ENCODE assay signal across 8 mouse cellular contexts in genomic region chr6:108829386-108830370, GRCm38 (mm10). TPM values are rescaled to one million over a fixed set of nuclear protein-coding genes. Genes with fewer than 3 reads are reported as not detected.
DNase-seq lines count a peak whose midpoint lies in the region; ATAC-seq and TF ChIP-seq lines count a peak whose summit lies in the region.

No protein-coding gene starts in this region.

- no peaks in the 10 kb centered on the region for H3K36me3 ChIP-seq in intestine, embryonic 16.5 days (ENCODE audit: control insufficient read depth, insufficient read depth, low read length)
- no peaks in the 10 kb centered on the region for H3K36me3 ChIP-seq in neural tube, embryonic 14.5 days (ENCODE audit: control insufficient read depth, insufficient read depth, low read length)

- H3K9ac ChIP-seq in intestine, embryonic 16.5 days (ENCODE audit: low read depth, low read length), result peak overlapping the region; percentile 95
- H3K9ac ChIP-seq in neural tube, embryonic 14.5 days (replicated peaks; ENCODE audit: low read depth, low read length), result peak overlapping the region; percentile 84

- DNase-seq in layer of hippocampus, adult 9-11 months, result peak; percentile 50
- DNase-seq in layer of hippocampus, postnatal 14 days (ENCODE audit: low spot score in 2 of 2), result no peak
- DNase-seq in c-Kit-negative CD71-positive TER-119-positive erythroid progenitor cells, embryonic 14.5 days (ENCODE audit: low read depth, low spot score), result peak; percentile 30
- peak; percentile 23 for DNase-seq in gastrocnemius, postnatal 25 days
- DNase-seq in lung, adult 2 months, result peak; percentile 51
- no peak for DNase-seq in left cerebral cortex, adult 9 months (ENCODE audit: low spot score in 2 of 2)

- H3K9me3 ChIP-seq in intestine, embryonic 16.5 days (ENCODE audit: control insufficient read depth, low read length), result no peaks in the 10 kb centered on the region
- no peaks in the 10 kb centered on the region for H3K9me3 ChIP-seq in neural tube, embryonic 14.5 days (ENCODE audit: control insufficient read depth, low read length)

- peak overlapping the region; percentile 81 for H3K4me2 ChIP-seq in intestine, embryonic 16.5 days (ENCODE audit: low read depth, low read length)
- peak overlapping the region; percentile 60 for H3K4me2 ChIP-seq in neural tube, embryonic 14.5 days (ENCODE audit: low read depth, low read length)

- peak overlapping the region; percentile 98 for H3K4me3 ChIP-seq in intestine, embryonic 16.5 days (ENCODE audit: low read length)
- H3K4me3 ChIP-seq in lung, adult 2 months (replicated peaks; ENCODE audit: extremely low read depth, low read depth, low read length), result peak overlapping the region; percentile 87
- peak overlapping the region; percentile 85 for H3K4me3 ChIP-seq in neural tube, embryonic 14.5 days (ENCODE audit: low read depth, low read length)

- 11% methylated on average over 22 of the region's 22 CpGs for WGBS in intestine, embryonic 16.5 days
- WGBS in lung, adult 2 months, result 7% methylated on average over 22 of the region's 22 CpGs
- WGBS in neural tube, embryonic 14.5 days, result 22% methylated on average over 22 of the region's 22 CpGs

- H3K4me1 ChIP-seq in intestine, embryonic 16.5 days (ENCODE audit: control insufficient read depth, insufficient read depth, low read length), result peaks cover 23% of the 10 kb centered on the region
- H3K4me1 ChIP-seq in lung, adult 2 months (ENCODE audit: control insufficient read depth, insufficient read depth, low read length), result peaks cover 18% of the 10 kb centered on the region
- H3K4me1 ChIP-seq in neural tube, embryonic 14.5 days (ENCODE audit: control insufficient read depth, insufficient read depth, low read length), result peaks cover 5% of the 10 kb centered on the region; the same call in 1 of the 2 replicates

- peak; percentile 18; the same call in 1 of the 2 replicates for TF ChIP-seq POLR2A in lung, adult 2 months (IDR thresholded peaks at IDR 0.05; ENCODE audit: borderline replicate concordance, extremely low read depth, low read depth, low read length)

- ATAC-seq in intestine, embryonic 16.5 days, result no peak
- no peak for ATAC-seq in neural tube, embryonic 14.5 days (ENCODE audit: low read depth)

- H3K27ac ChIP-seq in intestine, embryonic 16.5 days (ENCODE audit: low read length), result peak overlapping the region; percentile 87
- H3K27ac ChIP-seq in neural tube, embryonic 14.5 days (ENCODE audit: low read depth, low read length), result no peak overlapping the region

- no peaks in the 10 kb centered on the region for H3K27me3 ChIP-seq in intestine, embryonic 16.5 days (replicated peaks; ENCODE audit: control insufficient read depth, insufficient read depth, low read length)
- H3K27me3 ChIP-seq in neural tube, embryonic 14.5 days (ENCODE audit: control insufficient read depth, insufficient read depth, low read length), result no peaks in the 10 kb centered on the region

- TF ChIP-seq CTCF in lung, adult 2 months (IDR thresholded peaks at IDR 0.05; ENCODE audit: insufficient read depth, low read length), result no peak

RNA-seq across cellular contexts. Expression of gene Edem1, which starts 1.2 kb away (rescaled TPM):
- total RNA-seq in layer of hippocampus, postnatal 14 days (2021), result 10 to 100 TPM; 19.6 to 28.9 TPM
- 1 to 10 TPM; 6.2 to 7.2 TPM for total RNA-seq in gastrocnemius, postnatal 25 days (2021)
- polyA plus RNA-seq in intestine, embryonic 16.5 days (2015; fragmentation: Nextera tagmentation; extraction: Ambion mirVana), result 28.9 and 42.9 TPM in 2 replicates
- 18.4 and 18.5 TPM in 2 replicates for polyA plus RNA-seq in lung, adult 2 months (2012; rRNA removed)
- polyA plus RNA-seq in neural tube, embryonic 14.5 days (2014; fragmentation: Nextera tagmentation; extraction: Ambion mirVana), result 7.4 and 8.7 TPM in 2 replicates

RNA-seq across cellular contexts. Expression of gene Arl8b, which starts 46.8 kb away (rescaled TPM):
- total RNA-seq in layer of hippocampus, postnatal 14 days (2021), result 100 to 1,000 TPM; 188 to 200 TPM
- total RNA-seq in gastrocnemius, postnatal 25 days (2021), result 10 to 100 TPM; 89.1 to 93.3 TPM
- polyA plus RNA-seq in intestine, embryonic 16.5 days (2015; fragmentation: Nextera tagmentation; extraction: Ambion mirVana), result 105 and 110 TPM in 2 replicates
- 14.5 and 19.4 TPM in 2 replicates for polyA plus RNA-seq in lung, adult 2 months (2012; rRNA removed)
- polyA plus RNA-seq in neural tube, embryonic 14.5 days (2014; fragmentation: Nextera tagmentation; extraction: Ambion mirVana), result 126 and 134 TPM in 2 replicates

Comparison
In these comparisons a context has a peak if more than half of its experiments do, and no peak if none do; other contexts are left out.
1. DNase-seq: peak in layer of hippocampus, adult 9-11 months (single experiment), c-Kit-negative CD71-positive TER-119-positive erythroid progenitor cells, embryonic 14.5 days (single experiment), gastrocnemius, postnatal 25 days (single experiment) and lung, adult 2 months (single experiment); none in layer of hippocampus, postnatal 14 days (0 of 2) and left cerebral cortex, adult 9 months (0 of 2).
2. Peak in every context shown above with its lines, with median percentiles within 50 percentile points of each other: H3K4me3 ChIP-seq.